In genomic region chr6:84436716-84437115, GRCm38 (mm10) we compare ENCODE assay signal across 25 mouse cellular contexts.
"Had no signal": no experiment of that assay in that cellular context is flagged by ENCODE, and none has a peak within 500 bp of the region (broad histone marks: within the 10 kb centered on the region; RNA-seq: fewer than 3 reads in every experiment).

No protein-coding gene starts in this region.

- H3K27ac ChIP-seq: embryonic facial prominence, embryonic 12.5 days; embryonic facial prominence, embryonic 13.5 days; embryonic facial prominence, embryonic 15.5 days; forebrain, embryonic 10.5 days; forebrain, embryonic 12.5 days; forebrain, embryonic 13.5 days; forebrain, embryonic 15.5 days; gastrocnemius, adult 2 months; heart, adult 2 months had no signal

- DNase-seq: cerebellum, adult 2 months; cerebellum, adult 8-10 months; cerebellum, adult 9-10 months; cerebellum, adult 9-11 months; cerebellum, postnatal 10 days; cerebellum, postnatal 14 days; cerebellum, postnatal 25 days; cerebellum, postnatal 36 days; embryo, embryonic 11 days; forebrain, postnatal 0 days; gastrocnemius, adult 2 months; gastrocnemius, postnatal 10 days; gastrocnemius, postnatal 14 days; gastrocnemius, postnatal 25 days; gastrocnemius, postnatal 36 days; heart, adult 18-20 months; heart, adult 2 months had no signal

- H3K36me3 ChIP-seq: embryonic facial prominence, embryonic 12.5 days; embryonic facial prominence, embryonic 13.5 days; embryonic facial prominence, embryonic 15.5 days; forebrain, embryonic 10.5 days; forebrain, embryonic 12.5 days; forebrain, embryonic 15.5 days had no signal

- H3K4me3 ChIP-seq: embryonic facial prominence, embryonic 12.5 days; embryonic facial prominence, embryonic 13.5 days; embryonic facial prominence, embryonic 15.5 days; erythroblast, embryonic 14.5 days; forebrain, embryonic 10.5 days; forebrain, embryonic 12.5 days; forebrain, embryonic 13.5 days; forebrain, embryonic 15.5 days; gastrocnemius, adult 2 months; heart, adult 2 months had no signal

- H3K4me1 ChIP-seq: forebrain, embryonic 12.5 days; forebrain, embryonic 13.5 days; forebrain, embryonic 15.5 days had no signal

- H3K9me3 ChIP-seq: embryonic facial prominence, embryonic 12.5 days; embryonic facial prominence, embryonic 13.5 days; forebrain, embryonic 10.5 days; forebrain, embryonic 12.5 days; forebrain, embryonic 15.5 days had no signal

- H3K27me3 ChIP-seq: embryonic facial prominence, embryonic 12.5 days; embryonic facial prominence, embryonic 13.5 days; embryonic facial prominence, embryonic 15.5 days; forebrain, embryonic 12.5 days; forebrain, embryonic 13.5 days; forebrain, embryonic 15.5 days had no signal
